Mouse (Mus musculus) c-Kit-negative CD71-positive TER-119-positive erythroid progenitor cells, embryonic 14.5 days (primary cell): ENCODE results near the gene Vps37d.
"Not testable (repeated sequence)": the region's sequence is repeated elsewhere in the genome, so short reads cannot be mapped to it uniquely, and the experiment has no call there.

Experiments used
- DNase-seq: peaks from one replicate; pipeline ENCODE4 v3.0.0-alpha.2; 2013; ENCODE audit warnings: low read depth, low spot score

Vps37d gene

GRCm38 (mm10) chr5:135075655-135076054 lies 2.4 kb downstream of the Vps37d start:
- DNase-seq: no peak

- DNase-seq: no peak
Measured at GRCm38 (mm10) chr5:135073349-135074150, 4.5 kb downstream of the Vps37d start.

GRCm38 (mm10) chr5:135072720-135073119 lies 5.3 kb downstream of the Vps37d start:
- no peak for DNase-seq

GRCm38 (mm10) chr5:135072061-135072460 lies 6.0 kb downstream of the Vps37d start:
- no peak for DNase-seq

GRCm38 (mm10) chr5:135070448-135070847 lies 7.6 kb downstream of the Vps37d start:
- no peak for DNase-seq

GRCm38 (mm10) chr5:135066008-135066407 lies 12.1 kb downstream of the Vps37d start:
- no peak for DNase-seq

GRCm38 (mm10) chr5:135064909-135065446 lies 13.1 kb downstream of the Vps37d start, which contains the start of gene Bud23:
Gene Bud23, minus strand, starts transcription at chr5:135064959.
- DNase-seq: not testable (repeated sequence)

GRCm38 (mm10) chr5:135064382-135064766 lies 13.7 kb downstream of the Vps37d start:
- DNase-seq: no peak

GRCm38 (mm10) chr5:135063629-135064381 lies 14.3 kb downstream of the Vps37d start, which contains the start of gene Dnajc30:
Gene Dnajc30, plus strand, starts transcription at chr5:135064202.
- peak; percentile 97 for DNase-seq

GRCm38 (mm10) chr5:135053356-135053755 lies 24.7 kb downstream of the Vps37d start:
- no peak for DNase-seq

- DNase-seq: not testable (repeated sequence)
Measured at GRCm38 (mm10) chr5:135049268-135049667, 28.8 kb downstream of the Vps37d start.

- no peak for DNase-seq
Measured at GRCm38 (mm10) chr5:135048539-135048938, 29.5 kb downstream of the Vps37d start.

- DNase-seq: no peak
Measured at GRCm38 (mm10) chr5:135044575-135044974, 33.5 kb downstream of the Vps37d start.

- DNase-seq: no peak
Measured at GRCm38 (mm10) chr5:135042105-135042788, 35.8 kb downstream of the Vps37d start.

GRCm38 (mm10) chr5:135040777-135041176 lies 37.3 kb downstream of the Vps37d start:
- DNase-seq: no peak

GRCm38 (mm10) chr5:135040059-135040458 lies 38.0 kb downstream of the Vps37d start:
- no peak for DNase-seq

- DNase-seq: no peak
Measured at GRCm38 (mm10) chr5:135039541-135039940, 38.5 kb downstream of the Vps37d start.

- no peak for DNase-seq
Measured at GRCm38 (mm10) chr5:135037946-135038345, 40.1 kb downstream of the Vps37d start.

GRCm38 (mm10) chr5:135035608-135036359 lies 42.3 kb downstream of the Vps37d start:
- DNase-seq: no peak

GRCm38 (mm10) chr5:135034593-135034992 lies 43.5 kb downstream of the Vps37d start:
- DNase-seq: no peak

GRCm38 (mm10) chr5:135032581-135032980 lies 45.5 kb downstream of the Vps37d start:
- DNase-seq: no peak
